Comparison of ENCODE assay signal across 24 mouse cellular contexts in the genomic region with DNA sequence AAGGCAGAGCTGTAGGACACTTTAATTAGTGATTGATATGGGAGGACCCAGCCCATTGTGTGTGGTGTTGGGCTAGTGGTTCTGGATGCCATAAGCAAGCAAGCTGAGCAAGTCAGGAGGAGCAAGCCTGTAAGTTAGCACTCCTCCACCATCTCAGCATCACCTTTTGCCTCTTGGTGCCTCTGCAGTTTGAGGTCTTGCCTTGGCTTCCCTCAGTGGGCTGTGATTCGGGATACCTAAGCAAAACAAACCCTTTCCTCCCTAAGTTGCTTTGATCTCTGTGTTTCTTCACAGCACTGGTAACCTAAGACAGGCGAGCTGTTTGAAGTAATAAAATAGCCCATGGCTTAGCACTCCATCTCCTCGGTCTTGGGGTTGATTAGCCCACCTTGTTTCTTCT. TPM values are rescaled to one million over a fixed set of nuclear protein-coding genes. Genes with fewer than 3 reads are reported as not detected.
DNase-seq lines count a peak whose midpoint lies in the region; ATAC-seq lines count a peak whose summit lies in the region.
"Had no signal": no experiment of that assay in that cellular context is flagged by ENCODE, and none has a peak within 500 bp of the region (broad histone marks: within the 10 kb centered on the region; RNA-seq: fewer than 3 reads in every experiment).

No protein-coding gene starts in this region.

- H3K27ac ChIP-seq in embryonic facial prominence, embryonic 14.5 days (replicated peaks; ENCODE audit: low read depth, low read length), result no peak overlapping the region
- H3K27ac ChIP-seq in embryonic facial prominence, embryonic 10.5 days (replicated peaks), result no peak overlapping the region
- H3K27ac ChIP-seq in kidney, embryonic 14.5 days (ENCODE audit: low read depth, low read length), result peak overlapping the region; percentile 14; the same call in 1 of the 2 replicates
- H3K27ac ChIP-seq in kidney, embryonic 16.5 days (ENCODE audit: low read length), result no peak overlapping the region
- H3K27ac ChIP-seq: embryonic facial prominence, embryonic 13.5 days; forebrain, embryonic 13.5 days; forebrain, embryonic 15.5 days had no signal

- ATAC-seq in embryonic facial prominence, embryonic 14.5 days (ENCODE audit: low read depth), result no peak
- peak; percentile 67 for ATAC-seq in kidney, embryonic 14.5 days (ENCODE audit: low FRiP score, low TSS enrichment)
- ATAC-seq in kidney, embryonic 16.5 days (ENCODE audit: low FRiP score, low TSS enrichment), result peak; percentile 62
- ATAC-seq: activated CD4-positive, CD25-positive, alpha-beta regulatory T cell, adult 4 months; CD4-positive, CD25-positive, alpha-beta regulatory T cell, adult 4 months; forebrain, embryonic 13.5 days; forebrain, embryonic 15.5 days had no signal

- H3K9ac ChIP-seq in embryonic facial prominence, embryonic 14.5 days (ENCODE audit: low read depth, low read length), result peak overlapping the region; percentile 22; the same call in 1 of the 2 replicates
- no peak overlapping the region for H3K9ac ChIP-seq in kidney, embryonic 14.5 days (ENCODE audit: low read depth, low read length)
- no peak overlapping the region for H3K9ac ChIP-seq in kidney, embryonic 16.5 days (replicated peaks; ENCODE audit: low read length)
- H3K9ac ChIP-seq: embryonic facial prominence, embryonic 13.5 days; forebrain, embryonic 13.5 days; forebrain, embryonic 15.5 days; forebrain, postnatal 0 days had no signal

- H3K9me3 ChIP-seq in embryonic facial prominence, embryonic 14.5 days (ENCODE audit: control insufficient read depth, low read length), result no peaks in the 10 kb centered on the region
- H3K9me3 ChIP-seq in embryonic facial prominence, embryonic 10.5 days, result no peaks in the 10 kb centered on the region
- H3K9me3 ChIP-seq in kidney, embryonic 14.5 days (ENCODE audit: control insufficient read depth, low read length), result no peaks in the 10 kb centered on the region
- no peaks in the 10 kb centered on the region for H3K9me3 ChIP-seq in kidney, embryonic 16.5 days (ENCODE audit: low read length)
- H3K9me3 ChIP-seq: embryonic facial prominence, embryonic 13.5 days; forebrain, embryonic 13.5 days; forebrain, embryonic 15.5 days; G1E had no signal

- no peaks in the 10 kb centered on the region for H3K4me1 ChIP-seq in embryonic facial prominence, embryonic 14.5 days (ENCODE audit: control insufficient read depth, insufficient read depth, low read length)
- peaks cover 19% of the 10 kb centered on the region for H3K4me1 ChIP-seq in embryonic facial prominence, embryonic 10.5 days
- peaks cover 20% of the 10 kb centered on the region for H3K4me1 ChIP-seq in kidney, embryonic 14.5 days (ENCODE audit: control insufficient read depth, insufficient read depth, low read length)
- H3K4me1 ChIP-seq in kidney, embryonic 16.5 days (ENCODE audit: insufficient read depth, low read length), result peaks cover 31% of the 10 kb centered on the region
- H3K4me1 ChIP-seq: forebrain, embryonic 13.5 days had no signal

- no peak overlapping the region for H3K4me2 ChIP-seq in embryonic facial prominence, embryonic 14.5 days (ENCODE audit: low read depth, low read length)
- H3K4me2 ChIP-seq in kidney, embryonic 14.5 days (replicated peaks; ENCODE audit: low read depth, low read length), result no peak overlapping the region
- H3K4me2 ChIP-seq in kidney, embryonic 16.5 days (replicated peaks; ENCODE audit: low read depth, low read length), result no peak overlapping the region
- H3K4me2 ChIP-seq: embryonic facial prominence, embryonic 13.5 days; forebrain, embryonic 13.5 days; forebrain, embryonic 15.5 days had no signal

- H3K4me3 ChIP-seq in embryonic facial prominence, embryonic 14.5 days (ENCODE audit: low read depth, low read length), result no peak overlapping the region
- H3K4me3 ChIP-seq in embryonic facial prominence, embryonic 10.5 days, result no peak overlapping the region
- H3K4me3 ChIP-seq in kidney, embryonic 14.5 days (ENCODE audit: low read length), result no peak overlapping the region
- no peak overlapping the region for H3K4me3 ChIP-seq in kidney, embryonic 16.5 days (ENCODE audit: low read length)
- H3K4me3 ChIP-seq: embryonic facial prominence, embryonic 13.5 days; forebrain, embryonic 13.5 days; forebrain, embryonic 15.5 days had no signal

- H3K27me3 ChIP-seq in embryonic facial prominence, embryonic 14.5 days (replicated peaks; ENCODE audit: control insufficient read depth, insufficient read depth, low read length), result no peaks in the 10 kb centered on the region
- H3K27me3 ChIP-seq in embryonic facial prominence, embryonic 10.5 days (replicated peaks; ENCODE audit: low read depth, poor library complexity, severe bottlenecking), result no peaks in the 10 kb centered on the region
- no peaks in the 10 kb centered on the region for H3K27me3 ChIP-seq in kidney, embryonic 14.5 days (ENCODE audit: control insufficient read depth, insufficient read depth, low read length)
- H3K27me3 ChIP-seq in kidney, embryonic 16.5 days (ENCODE audit: insufficient read depth, low read length), result no peaks in the 10 kb centered on the region
- H3K27me3 ChIP-seq: embryonic facial prominence, embryonic 13.5 days; forebrain, embryonic 13.5 days; forebrain, embryonic 15.5 days; Patski had no signal

- no peak for DNase-seq in embryonic facial prominence, embryonic 14.5 days (ENCODE audit: low spot score)
- no peak for DNase-seq in embryonic facial prominence, embryonic 10.5 days (ENCODE audit: low spot score)
- no peak for DNase-seq in kidney, adult 11 months
- no peak for DNase-seq in kidney, postnatal 4 days
- DNase-seq: adrenal gland, adult 8-10 months; adrenal gland, postnatal 14 days; adrenal gland, postnatal 36 days; B cell, adult 2 months; cerebellum, adult 11-12 months; cerebellum, adult 2 months; cerebellum, adult 9-10 months; cerebellum, postnatal 10 days; cerebellum, postnatal 25 days; forebrain, postnatal 0 days had no signal

- WGBS in embryonic facial prominence, embryonic 14.5 days, result 37% methylated on average over 3 of the region's 3 CpGs
- 57% methylated on average over 3 of the region's 3 CpGs for WGBS in embryonic facial prominence, embryonic 10.5 days
- WGBS in kidney, embryonic 14.5 days, result 17% methylated on average over 3 of the region's 3 CpGs
- WGBS in kidney, embryonic 16.5 days, result 19% methylated on average over 3 of the region's 3 CpGs

- no peaks in the 10 kb centered on the region for H3K36me3 ChIP-seq in embryonic facial prominence, embryonic 14.5 days (ENCODE audit: control insufficient read depth, insufficient read depth, low read length)
- H3K36me3 ChIP-seq in embryonic facial prominence, embryonic 10.5 days (replicated peaks), result no peaks in the 10 kb centered on the region
- H3K36me3 ChIP-seq in kidney, embryonic 14.5 days (ENCODE audit: control insufficient read depth, insufficient read depth, low read length), result no peaks in the 10 kb centered on the region
- H3K36me3 ChIP-seq in kidney, embryonic 16.5 days (ENCODE audit: insufficient read depth, low read length), result no peaks in the 10 kb centered on the region
- H3K36me3 ChIP-seq: embryonic facial prominence, embryonic 13.5 days; forebrain, embryonic 15.5 days; G1E had no signal

RNA-seq across cellular contexts. Expression of a gene that starts 13.3 kb away (rescaled TPM):
- polyA plus RNA-seq in embryonic facial prominence, embryonic 14.5 days (2014; fragmentation: Nextera tagmentation; extraction: Ambion mirVana), result 23.6 and 26.1 TPM in 2 replicates
- 24.6 and 27.3 TPM in 2 replicates for polyA plus RNA-seq in embryonic facial prominence, embryonic 10.5 days (2016; fragmentation: Nextera tagmentation; extraction: Ambion mirVana)
- 26.9 and 32.1 TPM in 2 replicates for polyA plus RNA-seq in kidney, embryonic 14.5 days (2014; fragmentation: Nextera tagmentation; extraction: Ambion mirVana)
- 34.2 and 39.0 TPM in 2 replicates for polyA plus RNA-seq in kidney, embryonic 16.5 days (2015; fragmentation: Nextera tagmentation; extraction: Ambion mirVana)

RNA-seq across cellular contexts. Expression of a gene that starts 45.8 kb away (rescaled TPM):
- not detected in 2 replicates for polyA plus RNA-seq in embryonic facial prominence, embryonic 14.5 days (2014; fragmentation: Nextera tagmentation; extraction: Ambion mirVana)
- polyA plus RNA-seq in embryonic facial prominence, embryonic 10.5 days (2016; fragmentation: Nextera tagmentation; extraction: Ambion mirVana), result 0.10 and 0.28 TPM in 2 replicates
- 1.1 and 2.2 TPM in 2 replicates for polyA plus RNA-seq in kidney, embryonic 14.5 days (2014; fragmentation: Nextera tagmentation; extraction: Ambion mirVana)
- polyA plus RNA-seq in kidney, embryonic 16.5 days (2015; fragmentation: Nextera tagmentation; extraction: Ambion mirVana), result 15.0 and 15.6 TPM in 2 replicates
- polyA plus RNA-seq: activated CD4-positive, CD25-positive, alpha-beta regulatory T cell, adult 4 months; cortical plate, adult 2 months; forebrain, embryonic 13.5 days; forebrain, embryonic 15.5 days had no signal
